Mouse (Mus musculus): ENCODE measurements around the gene Supt5. TPM values are rescaled to one million over a fixed set of nuclear protein-coding genes. Genes with fewer than 3 reads are reported as not detected.
A peak's percentile ranks its signal among the peaks of the same experiment; 100 is the strongest.

Supt5 gene
- polyA plus RNA-seq, 1 experiment from 2014 or later = 101 TPM

GRCm38 (mm10) chr7:28382981-28383396, 44.4 kb upstream of the Supt5 start:
- Histone ChIP-seq H3K4me2 (ENCODE audit: low read depth) (no peak overlapping the region), H3K27ac (ENCODE audit: low read depth, low read length) (no peak overlapping the region), H3K4me1 (ENCODE audit: control insufficient read depth, insufficient read depth, low read length) (peaks cover 26% of the 10 kb centered on the region), H3K36me3 (ENCODE audit: control insufficient read depth, insufficient read depth, low read length) (0 out of 2 replicates have a peak, but pooled peaks cover 4% of the 10 kb centered on the region), H3K9ac (ENCODE audit: low read length) (no peak overlapping the region), H3K9me3 (ENCODE audit: control insufficient read depth, low read length) (no peaks in the 10 kb centered on the region), H3K4me3 (ENCODE audit: low read depth, low read length) (no peak overlapping the region), H3K27me3 (ENCODE audit: control insufficient read depth, insufficient read depth, low read length) (no peaks in the 10 kb centered on the region)
- 80% methylated on average over 11 of the region's 11 CpGs for WGBS
- DNase-seq (ENCODE audit: low spot score) (no peak), ATAC-seq (ENCODE audit: insufficient read depth, low FRiP score, low TSS enrichment) (no peak)

- H3K9me3 ChIP-seq (ENCODE audit: control insufficient read depth, low read length) = no peaks in the 10 kb centered on the region
- no peak overlapping the region for H3K4me3 ChIP-seq (ENCODE audit: low read depth, low read length)
- H3K36me3 ChIP-seq (ENCODE audit: control insufficient read depth, insufficient read depth, low read length) = peaks cover 5% of the 10 kb centered on the region
- peak overlapping the region; percentile 17; the same call in 1 of the 2 replicates for H3K4me2 ChIP-seq (ENCODE audit: low read depth)
- no peak overlapping the region for H3K27ac ChIP-seq (ENCODE audit: low read depth, low read length)
- H3K27me3 ChIP-seq (ENCODE audit: control insufficient read depth, insufficient read depth, low read length) = no peaks in the 10 kb centered on the region
- ATAC-seq (ENCODE audit: insufficient read depth, low FRiP score, low TSS enrichment) (no peak), DNase-seq (ENCODE audit: low spot score) (no peak)
- 71% methylated on average over 9 of the region's 12 CpGs for WGBS
- peaks cover 31% of the 10 kb centered on the region for H3K4me1 ChIP-seq (ENCODE audit: control insufficient read depth, insufficient read depth, low read length)
- no peak overlapping the region for H3K9ac ChIP-seq (ENCODE audit: low read length)
These were observed 43.9 kb upstream of the Supt5 start for GRCm38 (mm10) chr7:28382347-28382951.

GRCm38 (mm10) chr7:28381938-28382337, 43.4 kb upstream of the Supt5 start:
- Histone ChIP-seq H3K9me3 (ENCODE audit: control insufficient read depth, low read length) (no peaks in the 10 kb centered on the region), H3K4me1 (ENCODE audit: control insufficient read depth, insufficient read depth, low read length) (peaks cover 32% of the 10 kb centered on the region), H3K4me3 (ENCODE audit: low read depth, low read length) (0 out of 2 replicates have a peak overlapping the region, but pooled peaks have one; percentile 3), H3K36me3 (ENCODE audit: control insufficient read depth, insufficient read depth, low read length) (peaks cover 5% of the 10 kb centered on the region), H3K27me3 (ENCODE audit: control insufficient read depth, insufficient read depth, low read length) (no peaks in the 10 kb centered on the region), H3K9ac (ENCODE audit: low read length) (peak overlapping the region; percentile 49), H3K27ac (ENCODE audit: low read depth, low read length) (peak overlapping the region; percentile 51), H3K4me2 (ENCODE audit: low read depth) (peak overlapping the region; percentile 17)
- ATAC-seq (ENCODE audit: insufficient read depth, low FRiP score, low TSS enrichment) (no peak), DNase-seq (ENCODE audit: low spot score) (peak; percentile 69)
- 3% methylated on average over 20 of the region's 20 CpGs for WGBS

- no peak for ATAC-seq (ENCODE audit: insufficient read depth, low FRiP score, low TSS enrichment)
- Histone ChIP-seq H3K27ac (ENCODE audit: low read depth, low read length) (peak overlapping the region; percentile 51), H3K4me3 (ENCODE audit: low read depth, low read length) (0 out of 2 replicates have a peak overlapping the region, but pooled peaks have one; percentile 6), H3K4me2 (ENCODE audit: low read depth) (peak overlapping the region; percentile 17), H3K9ac (ENCODE audit: low read length) (peak overlapping the region; percentile 49), H3K36me3 (ENCODE audit: control insufficient read depth, insufficient read depth, low read length) (peaks cover 5% of the 10 kb centered on the region), H3K9me3 (ENCODE audit: control insufficient read depth, low read length) (no peaks in the 10 kb centered on the region), H3K4me1 (ENCODE audit: control insufficient read depth, insufficient read depth, low read length) (peaks cover 35% of the 10 kb centered on the region), H3K27me3 (ENCODE audit: control insufficient read depth, insufficient read depth, low read length) (no peaks in the 10 kb centered on the region)
- peak; percentile 39 for DNase-seq (ENCODE audit: low spot score)
- 15% methylated on average over 30 of the region's 30 CpGs for WGBS
These were observed 42.7 kb upstream of the Supt5 start for GRCm38 (mm10) chr7:28381017-28381790.

- 58% methylated on average over 17 of the region's 17 CpGs for WGBS
- H3K4me3 ChIP-seq (ENCODE audit: low read depth, low read length) = peak within 1 kb of the TSS; percentile 56
- H3K9ac ChIP-seq (ENCODE audit: low read length) = peak within 1 kb of the TSS; percentile 68
- H3K4me1 ChIP-seq (ENCODE audit: control insufficient read depth, insufficient read depth, low read length) = peaks cover 42% of the 10 kb centered on the region
- ATAC-seq (ENCODE audit: insufficient read depth, low FRiP score, low TSS enrichment) (no peak), DNase-seq (ENCODE audit: low spot score) (no peak)
- H3K27ac ChIP-seq (ENCODE audit: low read depth, low read length) = peak within 1 kb of the TSS; percentile 75
- H3K27me3 ChIP-seq (ENCODE audit: control insufficient read depth, insufficient read depth, low read length) = no peaks in the 10 kb centered on the region
- peaks cover 3% of the 10 kb centered on the region for H3K36me3 ChIP-seq (ENCODE audit: control insufficient read depth, insufficient read depth, low read length)
- H3K4me2 ChIP-seq (ENCODE audit: low read depth) = peak within 1 kb of the TSS; percentile 79
- no peaks in the 10 kb centered on the region for H3K9me3 ChIP-seq (ENCODE audit: control insufficient read depth, low read length)
These were observed 41.9 kb upstream of the Supt5 start, which contains the start of gene Zfp36 for GRCm38 (mm10) chr7:28380237-28381016. Gene Zfp36, minus strand, starts transcription at chr7:28380253.

GRCm38 (mm10) chr7:28378769-28379651, 40.5 kb upstream of the Supt5 start:
- ATAC-seq (ENCODE audit: insufficient read depth, low FRiP score, low TSS enrichment) (peak; percentile 39), DNase-seq (ENCODE audit: low spot score) (peak; percentile 90)
- peak overlapping the region; percentile 79 for H3K4me2 ChIP-seq (ENCODE audit: low read depth)
- H3K9me3 ChIP-seq (ENCODE audit: control insufficient read depth, low read length) = no peaks in the 10 kb centered on the region
- peak overlapping the region; percentile 68 for H3K9ac ChIP-seq (ENCODE audit: low read length)
- peak overlapping the region; percentile 56 for H3K4me3 ChIP-seq (ENCODE audit: low read depth, low read length)
- H3K4me1 ChIP-seq (ENCODE audit: control insufficient read depth, insufficient read depth, low read length) = peaks cover 42% of the 10 kb centered on the region
- H3K27ac ChIP-seq (ENCODE audit: low read depth, low read length) = peak overlapping the region; percentile 75
- peaks cover 3% of the 10 kb centered on the region for H3K36me3 ChIP-seq (ENCODE audit: control insufficient read depth, insufficient read depth, low read length)
- under 1% methylated on average over 53 of the region's 53 CpGs for whole genome bisulfite sequencing
- H3K27me3 ChIP-seq (ENCODE audit: control insufficient read depth, insufficient read depth, low read length) = no peaks in the 10 kb centered on the region

GRCm38 (mm10) chr7:28378066-28378690, 39.6 kb upstream of the Supt5 start:
- H3K9ac ChIP-seq (ENCODE audit: low read length) = peak overlapping the region; percentile 68
- DNase-seq (ENCODE audit: low spot score) (no peak), ATAC-seq (ENCODE audit: insufficient read depth, low FRiP score, low TSS enrichment) (no peak)
- H3K4me3 ChIP-seq (ENCODE audit: low read depth, low read length) = peak overlapping the region; percentile 56
- peaks cover 42% of the 10 kb centered on the region for H3K4me1 ChIP-seq (ENCODE audit: control insufficient read depth, insufficient read depth, low read length)
- H3K27ac ChIP-seq (ENCODE audit: low read depth, low read length) = no peak overlapping the region
- H3K27me3 ChIP-seq (ENCODE audit: control insufficient read depth, insufficient read depth, low read length) = no peaks in the 10 kb centered on the region
- no peaks in the 10 kb centered on the region for H3K9me3 ChIP-seq (ENCODE audit: control insufficient read depth, low read length)
- peaks cover 3% of the 10 kb centered on the region for H3K36me3 ChIP-seq (ENCODE audit: control insufficient read depth, insufficient read depth, low read length)
- 43% methylated on average over 32 of the region's 32 CpGs for WGBS
- H3K4me2 ChIP-seq (ENCODE audit: low read depth) = peak overlapping the region; percentile 79

Measured in neural tube, embryonic 11.5 days (tissue).